Mouse (Mus musculus) left cerebral cortex, adult 6 months (tissue): ENCODE measurements around the gene Mtr. TPM values are rescaled to one million over a fixed set of nuclear protein-coding genes. Genes with fewer than 3 reads are reported as not detected.

Experiments used
- long read RNA-seq, 2 experiments: library from polyadenylated mRNA; unstranded; transcript quantifications; one replicate each; pipeline ENCODE4 v2.0.0; 2019 to 2020
- polyA plus RNA-seq: library from polyadenylated mRNA; unstranded; fragments of <200 nt; fragmentation: Nextera tagmentation; gene quantifications from 2 replicates; pipeline ENCODE4 v1.2.3, GENCODE M21; 2021

The Mtr gene
- polyA plus RNA-seq, result 1.2 and 1.4 TPM in 2 replicates
- long read RNA-seq, experiment 1, full-length matches to known transcripts, result 1 of 10 reads
- long read RNA-seq, experiment 1, partial matches to known transcripts, result 4 of 10 reads
- long read RNA-seq, experiment 1, other reads (novel, unspliced or antisense), result 5 of 10 reads
- long read RNA-seq, experiment 2, partial matches to known transcripts, result 1 of 1 reads
- long read RNA-seq, experiment 2, other reads (novel, unspliced or antisense), result 0 of 1 reads

DNA sequence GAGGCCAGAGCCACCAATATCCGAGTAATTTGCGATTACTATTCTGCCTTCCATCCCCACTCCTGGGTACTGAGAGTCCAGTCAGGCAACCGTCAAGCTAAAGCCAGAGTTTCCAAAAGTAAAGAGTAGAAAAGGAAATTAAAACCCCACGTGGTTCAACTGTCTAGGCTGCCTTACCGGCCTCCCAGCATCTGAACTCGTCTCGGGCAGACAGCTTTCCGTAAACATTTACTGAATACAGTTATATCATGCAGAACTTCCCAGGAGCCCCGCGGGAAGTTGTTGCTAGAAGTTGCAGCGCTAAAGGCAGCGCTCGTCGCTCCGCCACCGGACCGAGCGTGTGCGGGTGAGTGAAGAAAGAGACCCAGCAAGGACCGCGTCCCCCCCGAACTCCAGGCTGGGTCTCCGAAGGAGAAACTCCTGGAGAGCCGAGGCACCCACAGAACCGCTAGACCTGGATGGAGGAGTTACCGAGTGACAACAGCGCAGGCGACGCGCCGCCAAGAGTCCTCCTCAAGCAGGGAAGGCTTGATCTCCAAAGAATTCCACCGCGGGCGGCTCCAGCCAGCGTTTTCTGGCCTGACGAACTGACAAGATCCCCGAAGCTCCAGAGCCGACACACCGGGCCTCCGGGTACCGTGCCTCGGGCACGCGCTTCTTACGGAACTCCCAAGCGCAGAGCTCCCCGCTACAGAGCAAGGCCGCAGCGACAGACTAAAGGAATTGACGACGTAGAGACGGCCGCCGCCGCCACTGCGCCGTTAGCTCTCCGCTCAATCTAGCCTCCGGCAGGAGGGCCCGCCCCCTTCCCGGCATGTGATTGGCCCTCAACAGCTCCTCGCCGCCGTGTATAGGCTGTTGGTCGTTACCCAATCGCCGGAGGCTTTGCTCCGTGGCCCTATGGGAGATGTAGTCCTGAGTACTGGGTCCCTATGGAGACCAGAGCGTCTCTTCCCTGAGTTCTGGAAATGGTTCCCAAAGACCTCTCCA is at the start of gene Mtr:
Gene Mtr (minus strand): TSS at position 723 of the 990 bp plus-strand sequence.

Other genes starting within 250 kb of the Mtr start
- 6.5 and 6.8 TPM in 2 replicates for gene Ryr2, start 151.2 kb downstream of the Mtr start, polyA plus RNA-seq
- 11.0 and 12.6 TPM in 2 replicates for gene Actn2, start 82.6 kb upstream of the Mtr start, polyA plus RNA-seq
- 6.7 and 7.5 TPM in 2 replicates for gene Heatr1, start 136.9 kb upstream of the Mtr start, polyA plus RNA-seq
- gene Lgals8, start 206.8 kb upstream of the Mtr start, polyA plus RNA-seq, result 10.8 and 15.0 TPM in 2 replicates